Mouse (Mus musculus) adipocyte (in vitro differentiated cells): Measurements from ENCODE around the gene Sptlc3.

ENCODE experiments used
- DNase-seq: peaks from one replicate; pipeline ENCODE4 v3.0.0-alpha.2; 2016; ENCODE audit warnings: low spot score

The Sptlc3 gene

DNA sequence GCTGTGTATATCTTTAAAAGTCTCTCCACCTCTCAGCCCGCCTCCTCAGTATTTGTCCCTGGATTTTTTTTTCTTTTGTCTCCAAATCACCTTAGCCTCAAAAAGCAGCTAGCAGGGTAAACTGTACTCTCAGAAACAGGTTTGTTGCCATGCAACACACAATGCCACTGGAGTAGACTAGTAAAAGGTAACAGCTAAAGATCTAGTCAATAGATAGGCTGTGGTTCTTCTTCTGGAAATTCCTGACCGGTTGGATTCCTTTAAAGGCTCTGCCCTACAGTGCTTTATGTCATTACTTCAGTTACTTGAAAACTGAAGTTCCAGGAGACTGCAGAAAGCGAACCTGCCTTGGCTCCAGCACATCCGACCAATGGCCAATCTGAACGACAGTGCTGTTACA, at the start of gene Sptlc3:
Gene Sptlc3 (plus strand): TSS at position 78 of the 400 bp plus-strand sequence.
- DNase-seq = no peak

DNA sequence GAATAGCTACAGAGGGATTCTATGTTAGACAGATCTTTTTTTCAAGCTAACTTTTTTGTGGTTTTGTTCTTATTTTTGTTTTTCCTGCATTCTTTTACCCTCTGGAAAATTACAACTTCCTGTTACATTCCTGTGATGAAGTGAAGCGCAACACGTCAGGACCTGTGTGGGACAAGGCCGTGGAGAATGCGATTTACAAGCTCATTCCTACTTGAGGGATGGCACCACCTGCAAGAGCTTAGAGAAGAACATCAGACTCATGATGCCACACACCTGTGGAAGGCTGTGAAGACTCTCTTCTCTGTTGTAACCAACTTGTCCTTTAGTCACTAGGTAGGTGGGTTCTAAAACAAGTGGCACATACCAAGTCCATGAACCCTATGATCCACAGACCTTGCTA, 26.0 kb upstream of the Sptlc3 start:
- DNase-seq = no peak

DNA sequence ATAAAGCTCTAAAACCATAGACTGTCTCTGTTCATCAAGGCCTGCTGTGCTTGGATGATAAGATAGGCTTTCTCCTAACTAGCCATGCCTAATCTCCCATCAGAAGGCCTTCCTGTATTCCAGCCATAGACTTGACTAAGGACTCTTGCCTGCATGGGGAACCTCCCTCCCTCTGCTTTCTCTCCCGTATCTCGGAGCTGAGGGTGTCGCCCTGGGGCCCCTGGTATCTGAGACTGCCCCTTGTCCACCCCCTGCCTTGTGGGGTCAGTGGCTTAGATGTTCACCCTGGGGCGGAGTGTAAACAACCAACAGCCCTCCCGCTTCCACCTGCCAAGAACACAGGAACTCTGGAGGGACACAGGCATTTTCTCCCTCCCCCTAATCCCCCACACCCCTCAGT, 5.0 kb upstream of the Sptlc3 start:
- no peak for DNase-seq

DNA sequence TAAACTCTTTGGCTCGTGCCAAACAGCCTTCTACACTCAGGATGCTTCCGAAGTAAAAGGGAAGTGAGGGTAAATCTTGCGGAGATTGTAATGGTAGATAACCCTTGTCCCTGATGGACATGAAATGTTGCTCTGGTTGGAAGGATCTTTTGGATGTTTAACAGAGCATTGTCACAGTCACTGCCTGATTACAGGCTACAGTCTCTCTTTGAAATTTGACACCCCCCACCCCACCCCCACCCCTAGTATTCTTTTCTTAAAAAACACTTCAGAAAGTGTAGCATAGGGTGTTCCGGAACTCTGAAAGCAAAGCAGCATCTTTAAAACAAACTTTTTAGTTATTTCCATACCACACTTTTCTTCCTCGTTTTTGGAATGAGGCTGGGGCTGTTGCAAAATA, 916 bp downstream of the Sptlc3 start:
- DNase-seq = no peak

DNA sequence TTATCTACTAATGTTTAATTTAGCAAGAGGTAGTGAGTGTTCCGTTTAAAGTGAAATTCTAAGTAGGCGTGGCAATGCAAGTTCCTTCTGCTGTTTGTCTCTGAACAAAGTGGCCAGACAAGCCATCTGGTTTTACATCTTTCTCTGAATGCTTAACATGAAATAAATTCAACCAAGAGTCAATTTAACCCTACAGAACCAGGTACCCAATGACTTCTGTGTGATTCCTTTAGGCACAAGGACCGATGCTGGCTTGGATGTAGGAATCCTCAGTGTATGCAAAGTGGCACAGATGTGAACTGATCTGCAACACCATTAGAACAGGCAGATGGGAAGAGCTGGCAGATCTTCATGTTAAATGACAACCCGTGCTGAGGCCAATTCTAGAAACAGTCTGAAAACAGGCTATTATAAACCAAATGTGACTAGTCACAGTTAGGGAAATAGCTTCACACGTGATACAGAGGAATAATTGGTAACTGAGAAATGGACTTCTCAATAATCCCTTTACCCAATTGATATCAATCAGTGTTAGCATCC, 68.3 kb downstream of the Sptlc3 start:
- DNase-seq = no peak

DNA sequence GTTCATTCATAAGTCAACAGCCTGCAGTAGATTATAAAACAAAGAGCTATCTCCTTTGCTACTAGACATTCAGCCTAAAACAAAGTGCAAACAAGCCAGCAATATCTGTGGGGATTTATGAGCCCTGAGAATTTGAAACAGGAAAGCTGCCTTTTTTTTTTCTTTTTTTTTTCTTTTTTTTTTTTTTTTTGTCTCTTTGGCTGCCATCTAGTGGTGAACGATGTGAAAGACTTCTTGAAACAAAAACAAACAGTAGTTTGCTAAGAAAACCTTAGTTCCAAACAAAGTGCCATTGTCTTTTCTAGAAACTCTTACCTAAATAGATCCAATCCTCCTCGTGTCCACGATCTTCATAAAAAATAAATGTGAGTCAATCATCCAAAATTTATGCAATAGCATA, 85.6 kb downstream of the Sptlc3 start:
- peak; percentile 40 for DNase-seq

DNA sequence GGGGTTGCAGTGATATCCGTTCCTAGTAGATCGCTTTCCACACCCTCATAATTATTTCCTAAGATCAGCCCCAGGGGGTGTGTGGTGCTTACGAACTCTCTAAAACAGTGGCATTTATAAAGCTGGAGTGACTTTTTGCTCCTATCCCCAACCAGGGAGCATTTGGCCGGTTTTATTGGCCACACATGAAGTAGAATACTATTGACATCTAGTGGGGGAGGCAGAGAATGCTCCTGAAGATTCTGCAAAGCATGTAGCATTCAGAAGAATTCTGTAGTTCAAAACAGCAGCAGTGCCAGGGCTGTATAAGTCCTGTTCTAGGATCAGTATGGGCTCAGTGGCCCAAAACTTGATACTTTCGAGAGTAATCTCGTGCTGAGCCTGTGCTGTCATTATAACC, 89.1 kb downstream of the Sptlc3 start:
- DNase-seq = peak; percentile 12

DNA sequence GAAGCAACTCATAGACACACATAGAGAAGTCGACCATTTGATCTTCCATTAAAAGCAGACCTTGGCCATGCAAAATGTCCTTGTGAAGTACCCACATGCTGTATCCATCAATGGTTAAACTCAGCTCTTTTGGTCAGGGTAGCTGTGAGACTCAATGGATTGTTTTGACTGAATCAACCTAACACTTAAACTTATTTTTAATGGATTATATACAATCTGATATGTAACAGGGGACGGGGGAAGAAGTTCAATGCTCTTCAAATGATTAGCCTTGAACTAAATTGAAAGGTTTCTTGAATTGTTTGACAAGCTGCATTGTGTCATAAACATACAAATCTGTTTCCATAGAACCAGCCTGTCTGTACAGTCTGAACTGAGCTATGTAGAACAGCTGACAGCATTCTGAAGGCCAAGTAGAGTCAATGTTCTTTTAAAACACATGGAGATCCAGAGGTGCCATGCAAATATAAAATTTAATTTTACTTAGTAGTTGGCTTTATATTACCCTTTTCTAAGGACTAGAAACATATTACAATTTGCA, 94.0 kb downstream of the Sptlc3 start:
- no peak for DNase-seq

DNA sequence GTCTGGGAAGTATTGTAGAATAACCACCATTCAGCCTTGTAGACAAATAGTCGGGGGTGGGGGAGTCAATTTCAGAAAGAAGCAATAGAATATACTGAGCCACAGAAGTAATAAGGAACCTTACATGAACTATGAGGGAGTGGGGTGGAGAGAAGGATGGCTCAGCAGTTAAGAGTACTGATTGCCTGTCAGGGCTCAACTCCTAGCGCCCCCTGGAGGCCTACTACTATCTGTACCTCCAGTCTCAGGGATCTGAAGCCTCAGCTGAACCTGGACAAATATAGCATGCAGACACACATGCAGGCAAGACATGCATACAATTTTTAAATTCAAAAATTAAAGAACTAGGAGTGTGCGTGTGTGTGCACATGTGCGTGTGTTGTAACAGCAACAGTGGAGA, 96.2 kb downstream of the Sptlc3 start:
- peak; percentile 32 for DNase-seq

DNA sequence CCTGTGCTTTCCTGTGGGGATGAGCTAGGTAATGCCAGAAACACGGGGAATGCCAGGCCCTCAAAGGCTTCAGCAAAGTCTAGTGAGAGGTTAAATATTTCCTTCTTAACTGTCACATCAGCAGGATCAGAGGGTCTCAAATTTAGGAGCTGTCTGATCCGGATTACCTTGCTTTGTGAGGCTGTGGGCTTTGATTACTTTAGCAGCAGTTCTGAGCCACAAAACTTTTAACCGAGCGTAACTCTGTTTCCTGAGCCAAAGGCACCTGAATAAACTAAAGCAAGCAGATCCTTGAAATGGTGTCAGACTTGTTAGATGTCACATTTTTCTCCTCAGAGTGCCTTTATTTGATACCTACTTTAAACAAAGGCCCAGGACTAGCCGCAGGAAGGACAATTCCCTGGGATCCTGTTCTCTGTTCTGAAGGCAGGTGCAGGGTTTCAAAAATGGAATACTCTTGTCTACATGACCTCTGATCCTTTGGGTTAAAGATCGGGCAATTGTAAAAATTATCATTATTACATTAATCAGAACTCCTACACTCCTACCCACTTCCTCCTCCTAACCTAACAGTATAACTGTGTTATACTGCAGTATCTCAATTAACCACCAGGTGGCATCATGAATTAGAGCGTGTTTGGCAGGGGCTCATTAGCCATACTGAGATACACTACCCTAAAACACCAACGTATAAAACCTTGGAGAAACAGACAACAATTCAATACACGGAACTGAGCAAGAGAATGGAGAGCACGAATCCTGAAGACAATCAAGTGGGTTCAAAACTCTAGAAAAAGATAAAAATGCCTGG, 97.4 kb downstream of the Sptlc3 start:
- DNase-seq = peak; percentile 75

DNA sequence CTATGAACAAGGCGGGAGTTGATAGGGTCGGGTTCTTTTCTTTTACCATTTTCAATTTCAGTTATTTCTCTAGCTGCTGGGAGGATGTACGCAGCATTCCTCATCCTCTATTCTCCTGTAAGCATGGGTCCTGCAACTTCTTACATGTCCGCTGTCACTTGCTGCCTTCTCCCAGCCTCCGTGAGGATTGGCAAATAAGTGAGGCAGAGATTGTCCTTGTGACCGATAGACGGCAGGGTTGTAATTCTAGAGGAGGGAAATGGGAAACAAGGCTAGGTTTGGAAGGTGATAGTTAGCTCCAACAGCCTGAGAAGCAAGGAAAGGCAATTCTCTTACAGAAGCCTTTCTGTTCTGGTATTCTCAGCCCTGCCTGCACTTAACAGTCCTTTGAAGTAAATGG, 98.4 kb downstream of the Sptlc3 start:
- DNase-seq = no peak

DNA sequence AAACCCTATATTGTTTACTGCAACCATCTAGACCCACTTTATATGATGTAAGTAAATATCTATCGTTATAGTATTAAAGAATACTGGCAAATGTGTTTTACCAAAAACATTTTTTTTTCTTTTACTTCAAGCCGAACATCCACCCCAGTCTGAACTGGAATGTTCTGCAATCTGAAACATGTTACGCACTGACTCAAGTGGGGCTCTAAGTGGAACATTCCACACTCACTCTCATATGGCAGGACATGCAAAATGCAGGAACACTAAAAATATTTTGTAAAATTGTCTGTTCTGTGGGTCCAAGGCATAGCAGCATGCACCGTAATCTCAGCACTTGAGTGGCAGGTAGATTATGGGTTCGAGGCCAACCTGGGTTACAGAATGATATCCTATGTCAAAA, 103.5 kb downstream of the Sptlc3 start:
- DNase-seq = no peak

DNA sequence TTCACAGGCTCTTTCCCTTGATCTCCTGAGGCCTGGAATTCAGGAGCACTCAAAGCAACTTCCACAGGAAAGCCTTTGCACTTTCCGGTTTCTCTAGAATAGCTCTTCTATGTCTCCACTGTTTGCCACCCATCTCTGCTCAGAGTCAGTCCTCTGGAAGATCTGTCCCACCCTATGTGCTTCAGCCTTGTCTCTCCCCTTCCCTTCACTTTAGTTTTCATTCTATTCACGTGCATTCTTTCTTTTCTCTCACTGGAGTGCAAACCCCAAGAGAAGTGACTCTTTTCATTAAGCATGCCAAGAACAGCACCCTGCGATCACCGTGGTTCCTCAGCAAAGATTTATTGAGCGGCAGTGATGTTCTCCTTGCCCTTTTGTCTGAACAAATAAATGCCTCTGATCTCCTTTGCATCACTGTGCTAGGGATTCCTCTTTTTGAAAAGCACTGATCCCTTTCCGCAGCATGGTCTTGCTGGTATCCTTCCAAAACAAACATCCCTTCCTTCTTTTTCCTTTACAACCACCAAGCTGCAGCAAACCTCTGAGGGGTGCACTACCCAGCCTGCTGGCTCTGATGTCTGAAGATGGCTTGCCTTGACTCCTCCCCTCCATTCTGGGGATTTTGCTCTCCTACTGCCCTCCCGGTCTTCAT, 108.0 kb downstream of the Sptlc3 start:
- no peak for DNase-seq

DNA sequence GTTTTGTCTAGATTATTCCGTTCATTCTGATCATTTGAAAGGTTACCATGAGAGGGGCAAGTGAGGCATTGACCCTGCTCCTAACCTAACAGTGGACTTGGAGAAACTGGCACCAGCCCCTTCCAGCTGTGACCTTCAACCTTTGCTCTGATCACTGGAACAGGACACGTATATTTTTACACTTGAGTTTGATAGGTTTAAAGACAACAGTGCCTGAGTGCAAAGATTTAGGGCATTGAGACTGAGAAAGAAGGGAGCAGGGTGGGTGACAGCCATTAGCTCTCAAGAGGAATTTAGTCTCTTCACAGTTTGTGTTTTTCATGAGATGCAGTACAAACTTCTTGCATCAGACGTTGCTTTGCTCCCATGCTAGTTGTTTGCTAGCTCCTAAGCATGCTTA, 114.5 kb downstream of the Sptlc3 start:
- DNase-seq = no peak

DNA sequence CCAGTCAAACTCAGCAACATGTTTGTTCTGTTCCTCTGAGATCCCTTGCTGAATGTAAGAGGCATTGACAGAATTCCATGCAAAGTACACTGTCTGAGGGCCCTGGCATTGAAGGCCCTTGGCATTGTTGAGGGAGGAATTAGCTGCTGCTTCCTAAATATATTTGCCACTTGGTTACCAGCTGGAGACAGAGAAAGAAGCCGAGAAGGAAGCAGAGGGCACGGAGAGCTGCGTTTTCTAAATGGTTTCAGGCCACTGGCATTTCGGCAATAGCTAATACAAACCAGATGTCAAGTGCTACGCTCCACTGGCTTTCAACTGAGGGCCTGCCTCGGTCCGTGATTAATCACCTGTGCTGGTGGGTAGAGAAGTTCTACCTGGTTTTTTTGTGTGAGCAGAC, 115.1 kb downstream of the Sptlc3 start:
- no peak for DNase-seq

DNA sequence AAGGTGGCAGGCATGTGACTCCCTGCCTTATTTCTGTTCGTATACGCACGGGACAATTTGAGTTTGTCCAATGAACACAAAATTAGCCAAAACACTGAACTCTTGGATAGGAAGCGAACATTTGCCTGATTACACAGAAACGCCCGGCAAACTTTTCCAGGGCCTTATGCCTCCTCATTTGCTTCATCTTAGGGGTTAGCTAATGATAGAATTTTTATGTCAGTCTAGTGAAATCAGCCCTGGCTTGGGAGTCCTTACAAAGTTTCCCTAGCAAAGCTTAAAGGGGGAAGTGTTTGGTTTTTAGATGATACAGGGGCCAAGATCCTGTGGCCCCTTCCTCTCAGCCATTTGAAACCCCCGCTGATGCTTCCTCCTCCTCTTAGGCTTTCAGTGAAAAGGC, 115.5 kb downstream of the Sptlc3 start:
- no peak for DNase-seq

DNA sequence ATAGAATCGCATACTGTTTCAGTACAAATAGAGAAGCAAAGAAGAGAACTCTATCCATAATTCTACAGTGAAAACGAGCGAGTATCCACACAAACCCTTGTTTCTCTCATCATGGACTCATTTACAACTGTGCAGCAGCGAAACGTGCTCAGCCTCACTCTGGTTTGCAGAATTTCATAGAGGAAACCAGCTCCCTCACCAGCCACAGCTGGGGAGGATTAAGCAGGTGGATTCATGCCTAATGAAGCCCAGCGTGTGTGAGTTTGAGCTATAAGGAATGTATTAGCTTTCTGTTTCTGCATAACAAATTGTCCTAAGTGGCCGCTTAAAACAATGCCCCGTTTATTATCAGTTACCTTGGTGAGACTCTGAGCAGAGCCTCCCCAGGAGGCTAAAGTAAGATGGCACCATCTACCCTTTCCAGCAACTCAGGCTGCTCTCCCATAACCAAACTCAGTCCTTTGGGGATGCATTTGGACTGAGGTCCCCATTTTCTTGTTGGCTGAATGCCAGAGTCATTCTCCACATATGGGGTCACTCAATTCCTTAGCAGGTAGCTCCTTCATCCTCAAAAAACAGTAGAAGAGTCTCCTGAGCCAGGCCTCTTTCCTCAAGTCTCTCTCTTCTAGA, 116.1 kb downstream of the Sptlc3 start:
- no peak for DNase-seq

DNA sequence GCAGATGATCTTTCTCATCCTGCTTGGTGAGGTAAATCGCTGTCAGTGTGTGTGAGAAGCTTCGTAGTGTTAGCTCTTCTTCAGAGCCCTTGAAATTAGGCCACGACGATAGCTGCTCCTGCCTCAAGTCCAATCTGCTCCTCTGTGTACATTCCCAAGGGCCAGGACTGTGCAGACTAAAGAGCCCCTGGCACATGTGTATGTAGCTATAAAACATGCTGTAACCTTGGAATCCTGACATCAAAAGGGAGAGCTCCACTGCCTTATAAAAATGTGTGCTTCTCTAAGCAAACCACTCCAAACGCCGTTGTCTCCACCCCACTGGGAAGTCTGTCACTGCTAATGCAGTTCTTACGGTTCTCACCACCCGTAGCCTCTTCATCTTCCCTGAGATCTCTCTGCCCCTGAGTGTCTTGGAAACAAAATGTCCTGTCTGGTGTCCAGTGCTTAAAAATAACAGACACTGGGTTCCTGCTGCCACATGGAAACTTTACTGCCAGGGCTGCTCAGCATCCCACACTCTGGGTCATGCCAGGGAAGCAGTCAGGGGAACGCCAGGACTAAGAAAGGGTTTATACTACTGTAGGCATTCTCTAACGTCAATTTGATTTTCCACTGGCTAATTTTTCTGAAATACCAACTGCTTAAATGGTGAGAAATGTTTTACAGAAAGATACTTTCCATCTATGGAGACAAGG, 118.8 kb downstream of the Sptlc3 start:
- DNase-seq = no peak

DNA sequence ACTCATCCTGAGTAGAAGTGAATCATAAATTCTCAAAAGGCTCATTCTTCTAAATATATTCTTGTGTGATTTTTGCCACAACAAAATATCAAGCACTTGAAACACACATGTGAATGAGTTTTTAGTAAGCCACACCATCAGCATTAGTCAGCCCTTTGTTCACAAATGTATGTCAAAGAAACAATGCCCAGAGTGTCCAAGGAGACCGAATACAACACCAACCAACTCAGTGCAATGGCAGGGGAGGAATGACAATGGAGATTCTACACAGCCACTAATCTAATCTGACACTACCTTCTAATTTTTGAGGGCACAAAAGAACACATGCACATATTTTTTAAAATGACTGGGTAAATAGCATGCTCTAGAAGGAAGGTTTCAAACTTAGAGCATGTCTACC, 132.8 kb downstream of the Sptlc3 start:
- no peak for DNase-seq

DNA sequence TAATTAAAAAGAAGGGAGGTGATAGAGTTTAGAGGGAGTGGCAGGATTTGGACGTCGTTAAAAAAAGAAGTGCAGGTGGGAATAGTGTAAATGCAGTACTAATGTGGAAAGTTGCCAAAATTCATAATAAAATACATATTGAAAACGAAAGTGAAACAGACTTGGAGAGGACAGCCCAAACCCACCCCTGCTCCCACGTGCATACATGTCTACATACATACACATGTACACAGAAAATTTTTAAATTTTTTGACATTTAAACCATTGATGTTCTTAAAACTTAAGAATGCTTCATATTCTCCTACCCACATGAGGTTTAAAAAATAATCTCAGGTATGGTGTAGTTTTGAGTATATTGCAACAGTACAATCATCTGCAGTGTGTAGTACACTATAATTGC, 135.0 kb downstream of the Sptlc3 start:
- no peak for DNase-seq

DNA sequence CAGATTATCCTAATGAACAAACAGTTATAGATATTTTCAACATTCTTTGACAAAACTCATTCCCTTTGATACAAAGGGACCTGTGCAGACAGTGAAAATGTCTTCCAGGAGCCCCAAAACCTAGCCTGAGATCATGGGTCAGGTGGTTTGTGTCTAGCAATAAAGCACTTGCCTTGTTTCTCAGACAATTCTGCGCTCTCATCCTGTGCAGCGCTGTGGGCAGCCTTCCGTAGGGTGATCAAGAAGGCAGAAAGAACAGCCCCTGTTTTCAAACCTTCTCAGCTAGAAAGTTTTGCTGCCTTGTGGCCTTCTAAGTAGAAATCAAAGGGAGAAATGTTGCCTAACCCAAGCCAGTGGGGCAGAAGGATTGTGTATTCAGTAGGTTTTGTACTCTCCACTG, 135.9 kb downstream of the Sptlc3 start:
- no peak for DNase-seq

DNA sequence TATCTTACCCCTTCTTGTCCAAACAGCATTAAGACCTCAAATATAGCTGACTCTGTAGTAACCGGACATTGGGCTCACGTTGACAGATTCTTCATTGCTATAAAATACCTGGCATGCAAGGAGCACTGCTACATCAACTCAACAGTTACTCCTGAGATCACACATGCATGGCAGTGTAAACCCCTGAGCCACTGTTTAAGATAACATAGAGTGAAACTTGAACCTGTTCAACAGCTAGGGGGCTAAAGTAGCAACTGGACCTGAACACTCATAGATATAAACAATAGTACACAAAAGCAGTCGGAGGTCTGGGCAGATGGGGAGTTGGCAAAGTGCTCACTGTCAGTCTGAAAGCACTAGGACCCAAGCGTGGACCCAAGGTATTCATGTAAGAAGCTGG, 140.8 kb downstream of the Sptlc3 start:
- DNase-seq = no peak
